Mouse (Mus musculus) spleen, adult 2 months (tissue): Measurements from ENCODE around the gene Fastk. TPM values are rescaled to one million over a fixed set of nuclear protein-coding genes. Genes with fewer than 3 reads are reported as not detected.

Source experiments
- DNase-seq, 2 experiments: peaks; one replicate each; pipeline versions ENCODE4 v3.0.0 to v3.0.0-alpha.2; 2012 to 2021; ENCODE audit warnings: low spot score in 2 of 2, low read depth in 1 of 2
- H3K27ac ChIP-seq: fragments of 200-500 bp; 2 replicates; pipeline ENCODE4 v1.5.1; 2012; ENCODE audit warnings: low read length, inconsistent platforms; ENCODE audit not compliant: insufficient read depth
- H3K27me3 ChIP-seq: fragments of 200-500 bp; 2 replicates; pipeline ENCODE4 v1.6.1; 2012; ENCODE audit warnings: mild to moderate bottlenecking, moderate library complexity, low read length, inconsistent platforms; ENCODE audit not compliant: control insufficient read depth, insufficient read depth
- H3K36me3 ChIP-seq: fragments of 200-500 bp; 2 replicates; pipeline ENCODE4 v1.6.1; 2012; ENCODE audit warnings: mild to moderate bottlenecking, low read length, inconsistent platforms; ENCODE audit not compliant: control insufficient read depth, insufficient read depth
- H3K4me1 ChIP-seq: fragments of 200-500 bp; 2 replicates; pipeline ENCODE4 v1.6.1; 2011; ENCODE audit warnings: inconsistent platforms; ENCODE audit not compliant: control insufficient read depth, insufficient read depth, insufficient read length
- H3K4me3 ChIP-seq: fragments of 200-500 bp; 2 replicates; pipeline ENCODE4 v1.5.1; 2011; ENCODE audit warnings: mild to moderate bottlenecking, inconsistent platforms; ENCODE audit not compliant: insufficient read depth, insufficient read length; ENCODE audit errors: extremely low read depth
- CTCF ChIP-seq: fragments of 200-500 bp; IDR thresholded peaks from 2 replicates; pipeline ENCODE4 v1.5.1; 2011; ENCODE audit warnings: mild to moderate bottlenecking, inconsistent platforms; ENCODE audit not compliant: insufficient read depth, insufficient read length, insufficient replicate concordance; ENCODE audit errors: extremely low read depth
- POLR2A ChIP-seq: fragments of 200-500 bp; IDR thresholded peaks from 2 replicates; pipeline ENCODE4 v1.6.1; 2011; ENCODE audit warnings: low read depth, low read length, inconsistent platforms
- WGBS: fragments of 180-500 bp; shearing (Covaris S2); methylation state at CpG from one replicate; pipeline ENCODE4 v1.1.7; 2018; 5-methylcytosine and 5-hydroxymethylcytosine counted together
- polyA plus RNA-seq: library from polyadenylated mRNA; depleted of rRNA; stranded (reverse); fragments of >200 nt; gene quantifications from 2 replicates; pipeline ENCODE4 v1.2.3, GENCODE M21; 2012

Fastk gene
- polyA plus RNA-seq, 1 experiment = 170 TPM

- no peak for TF ChIP-seq POLR2A
- TF ChIP-seq CTCF = no peak
- H3K27ac ChIP-seq = no peak within 1 kb of the TSS
- peaks cover 3% of the 10 kb centered on the region; the same call in 1 of the 2 replicates for H3K4me1 ChIP-seq
- WGBS = 24% methylated on average over 11 of the region's 11 CpGs
- no peaks in the 10 kb centered on the region for H3K27me3 ChIP-seq
- H3K4me3 ChIP-seq = no peak within 1 kb of the TSS
- no peaks in the 10 kb centered on the region; the same call in 1 of the 2 replicates for H3K36me3 ChIP-seq
- DNase-seq = no peak
Measured at GRCm38 (mm10) chr5:24413042-24413693, 31.9 kb downstream of the Fastk start, which contains the start of gene Asic3. Asic3 (plus strand) TSS chr5:24413392.

GRCm38 (mm10) chr5:24412063-24412462 is 33.0 kb downstream of the Fastk start:
- no peak for DNase-seq
- no peaks in the 10 kb centered on the region; the same call in 1 of the 2 replicates for H3K36me3 ChIP-seq
- 89% methylated on average over 2 of the region's 2 CpGs for WGBS
- H3K4me3 ChIP-seq = no peak overlapping the region
- TF ChIP-seq CTCF (no peak), POLR2A (no peak)
- H3K4me1 ChIP-seq = peaks cover 3% of the 10 kb centered on the region; the same call in 1 of the 2 replicates
- H3K27me3 ChIP-seq = no peaks in the 10 kb centered on the region
- no peak overlapping the region for H3K27ac ChIP-seq

GRCm38 (mm10) chr5:24409466-24409865 is 35.6 kb downstream of the Fastk start:
- Histone ChIP-seq H3K4me3 (no peak overlapping the region), H3K36me3 (peaks cover 1% of the 10 kb centered on the region; the same call in 1 of the 2 replicates), H3K27me3 (no peaks in the 10 kb centered on the region), H3K4me1 (no peaks in the 10 kb centered on the region), H3K27ac (no peak overlapping the region)
- WGBS = 89% methylated on average over 2 of the region's 2 CpGs
- no peak for DNase-seq
- TF ChIP-seq POLR2A = no peak
- TF ChIP-seq CTCF = no peak

GRCm38 (mm10) chr5:24408651-24409050 is 36.4 kb downstream of the Fastk start:
- Histone ChIP-seq H3K27ac (no peak overlapping the region), H3K27me3 (no peaks in the 10 kb centered on the region), H3K4me3 (no peak overlapping the region), H3K4me1 (no peaks in the 10 kb centered on the region), H3K36me3 (peaks cover 1% of the 10 kb centered on the region; the same call in 1 of the 2 replicates)
- TF ChIP-seq POLR2A (no peak), CTCF (no peak)
- 92% methylated on average over 13 of the region's 13 CpGs for WGBS
- no peak for DNase-seq

GRCm38 (mm10) chr5:24405389-24405876 is 39.7 kb downstream of the Fastk start:
- peaks cover 3% of the 10 kb centered on the region; the same call in 1 of the 2 replicates for H3K36me3 ChIP-seq
- no peak for DNase-seq
- WGBS = 91% methylated on average over 3 of the region's 3 CpGs
- H3K27ac ChIP-seq = no peak overlapping the region
- TF ChIP-seq CTCF (no peak), POLR2A (no peak)
- H3K4me3 ChIP-seq = no peak overlapping the region
- H3K4me1 ChIP-seq = no peaks in the 10 kb centered on the region
- no peaks in the 10 kb centered on the region for H3K27me3 ChIP-seq

GRCm38 (mm10) chr5:24404594-24405360 is 40.3 kb downstream of the Fastk start:
- no peak for DNase-seq
- H3K27me3 ChIP-seq = no peaks in the 10 kb centered on the region
- TF ChIP-seq POLR2A (no peak), CTCF (no peak)
- peaks cover 3% of the 10 kb centered on the region; the same call in 1 of the 2 replicates for H3K36me3 ChIP-seq
- 76% methylated on average over 6 of the region's 6 CpGs for WGBS
- H3K27ac ChIP-seq = no peak overlapping the region
- no peaks in the 10 kb centered on the region for H3K4me1 ChIP-seq
- no peak overlapping the region for H3K4me3 ChIP-seq
